Mouse (Mus musculus) stomach, embryonic 15.5 days (tissue): ENCODE data around the gene Kif2c. TPM values are rescaled to one million over a fixed set of nuclear protein-coding genes. Genes with fewer than 3 reads are reported as not detected.

Experiments
- ATAC-seq: fragments of 200-750 bp; cut with Nextera tagmentation; 2 replicates; pipeline ENCODE4 v1.8.0; 2017; ENCODE audit warnings: low read depth, moderate number of reproducible peaks, moderate TSS enrichment; ENCODE audit not compliant: insufficient read depth, low FRiP score
- H3K27ac ChIP-seq: fragments of 300-500 bp; sonication (generic); 2 replicates; pipeline ENCODE4 v1.5.1; 2015; ENCODE audit warnings: mild to moderate bottlenecking, inconsistent platforms
- H3K27me3 ChIP-seq: fragments of 300-500 bp; sonication (generic); replicated peaks from 2 replicates; pipeline ENCODE4 v1.6.1; 2015; ENCODE audit warnings: inconsistent platforms
- H3K36me3 ChIP-seq: fragments of 300-500 bp; sonication (generic); 2 replicates; pipeline ENCODE4 v1.6.1; 2015; ENCODE audit warnings: inconsistent platforms
- H3K4me1 ChIP-seq: fragments of 300-500 bp; sonication (generic); 2 replicates; pipeline ENCODE4 v1.6.1; 2015; ENCODE audit warnings: inconsistent platforms
- H3K4me2 ChIP-seq: fragments of 300-500 bp; sonication (generic); 2 replicates; pipeline ENCODE4 v1.6.1; 2015; ENCODE audit warnings: mild to moderate bottlenecking, inconsistent platforms
- H3K4me3 ChIP-seq: fragments of 300-500 bp; sonication (generic); replicated peaks from 2 replicates; pipeline ENCODE4 v1.5.1; 2015; ENCODE audit warnings: inconsistent platforms
- H3K9ac ChIP-seq: fragments of 300-500 bp; sonication (generic); 2 replicates; pipeline ENCODE4 v1.6.1; 2015; ENCODE audit warnings: inconsistent platforms
- H3K9me3 ChIP-seq: fragments of 300-500 bp; sonication (generic); 2 replicates; pipeline ENCODE4 v1.6.1; 2016; ENCODE audit warnings: inconsistent platforms
- WGBS: fragments of 180-500 bp; shearing (Covaris S2); methylation state at CpG from one replicate; pipeline ENCODE4 v1.1.7; 2015; 5-methylcytosine and 5-hydroxymethylcytosine counted together
- polyA plus RNA-seq: library from polyadenylated mRNA; unstranded; fragments of >200 nt; fragmentation: Nextera tagmentation; extraction: Ambion mirVana; gene quantifications from 2 replicates; pipeline ENCODE4 v1.2.1, GENCODE M21; 2015

Gene Kif2c
- polyA plus RNA-seq, 1 experiment from 2014 or later = 40.4 TPM

GRCm38 (mm10) chr4:117132794-117133143 lies 49.7 kb downstream of the Kif2c start:
- Histone ChIP-seq H3K4me3 (peak overlapping the region; percentile 67), H3K4me2 (peak overlapping the region; percentile 97), H3K36me3 (peaks cover 7% of the 10 kb centered on the region; the same call in 1 of the 2 replicates), H3K9ac (peak overlapping the region; percentile 86; the same call in 1 of the 2 replicates), H3K4me1 (peaks cover 20% of the 10 kb centered on the region), H3K27ac (no peak overlapping the region), H3K9me3 (no peaks in the 10 kb centered on the region), H3K27me3 (peaks cover 9% of the 10 kb centered on the region; the same call in 1 of the 2 replicates)
- 22% methylated on average over 11 of the region's 11 CpGs for WGBS
- ATAC-seq = no peak

- H3K4me3 ChIP-seq = peak overlapping the region; percentile 67; the same call in 1 of the 2 replicates
- no peak overlapping the region for H3K9ac ChIP-seq
- H3K9me3 ChIP-seq = no peaks in the 10 kb centered on the region
- WGBS = 48% methylated on average over 7 of the region's 7 CpGs
- H3K4me2 ChIP-seq = peak overlapping the region; percentile 97
- H3K27me3 ChIP-seq = peaks cover 9% of the 10 kb centered on the region; the same call in 1 of the 2 replicates
- ATAC-seq = no peak
- H3K36me3 ChIP-seq = peaks cover 7% of the 10 kb centered on the region; the same call in 1 of the 2 replicates
- H3K4me1 ChIP-seq = peaks cover 20% of the 10 kb centered on the region
- H3K27ac ChIP-seq = no peak overlapping the region
Measured at GRCm38 (mm10) chr4:117131890-117132793, 50.3 kb downstream of the Kif2c start.

- Histone ChIP-seq H3K27me3 (peaks cover 9% of the 10 kb centered on the region; the same call in 1 of the 2 replicates), H3K4me2 (no peak overlapping the region), H3K9ac (no peak overlapping the region), H3K36me3 (peaks cover 7% of the 10 kb centered on the region; the same call in 1 of the 2 replicates), H3K4me1 (peaks cover 26% of the 10 kb centered on the region), H3K4me3 (no peak overlapping the region), H3K27ac (no peak overlapping the region), H3K9me3 (no peaks in the 10 kb centered on the region)
- ATAC-seq = no peak
- 64% methylated on average over 6 of the region's 6 CpGs for WGBS
Measured at GRCm38 (mm10) chr4:117131198-117131597, 51.2 kb downstream of the Kif2c start.

- no peaks in the 10 kb centered on the region for H3K9me3 ChIP-seq
- no peak overlapping the region for H3K4me2 ChIP-seq
- no peak overlapping the region for H3K4me3 ChIP-seq
- H3K27ac ChIP-seq = no peak overlapping the region
- no peak overlapping the region for H3K9ac ChIP-seq
- H3K36me3 ChIP-seq = peaks cover 7% of the 10 kb centered on the region; the same call in 1 of the 2 replicates
- H3K27me3 ChIP-seq = peaks cover 9% of the 10 kb centered on the region; the same call in 1 of the 2 replicates
- peaks cover 29% of the 10 kb centered on the region for H3K4me1 ChIP-seq
- WGBS = 83% methylated on average over 6 of the region's 6 CpGs
- ATAC-seq = no peak
Measured at GRCm38 (mm10) chr4:117130790-117131189, 51.6 kb downstream of the Kif2c start.

- H3K36me3 ChIP-seq = peaks cover 7% of the 10 kb centered on the region; the same call in 1 of the 2 replicates
- H3K9me3 ChIP-seq = no peaks in the 10 kb centered on the region
- H3K4me3 ChIP-seq = no peak overlapping the region
- 87% methylated on average over 33 of the region's 33 CpGs for WGBS
- H3K27ac ChIP-seq = no peak overlapping the region
- ATAC-seq = no peak
- peaks cover 37% of the 10 kb centered on the region for H3K4me1 ChIP-seq
- H3K27me3 ChIP-seq = peaks cover 7% of the 10 kb centered on the region; the same call in 1 of the 2 replicates
- no peak overlapping the region for H3K9ac ChIP-seq
- no peak overlapping the region for H3K4me2 ChIP-seq
Measured at GRCm38 (mm10) chr4:117127991-117128686, 54.3 kb downstream of the Kif2c start.

GRCm38 (mm10) chr4:117126675-117127290 lies 55.7 kb downstream of the Kif2c start, which contains the start of gene Tctex1d4:
Gene Tctex1d4, plus strand, starts transcription at chr4:117126794.
- no peaks in the 10 kb centered on the region for H3K27me3 ChIP-seq
- peaks cover 28% of the 10 kb centered on the region for H3K4me1 ChIP-seq
- H3K9me3 ChIP-seq = no peaks in the 10 kb centered on the region
- peaks cover 7% of the 10 kb centered on the region; the same call in 1 of the 2 replicates for H3K36me3 ChIP-seq
- peak within 1 kb of the TSS; percentile 31 for H3K4me2 ChIP-seq
- no peak for ATAC-seq
- no peak within 1 kb of the TSS for H3K4me3 ChIP-seq
- peak within 1 kb of the TSS; percentile 89 for H3K27ac ChIP-seq
- 77% methylated on average over 9 of the region's 9 CpGs for WGBS
- no peak within 1 kb of the TSS for H3K9ac ChIP-seq

GRCm38 (mm10) chr4:117125910-117126674 lies 56.3 kb downstream of the Kif2c start:
- Histone ChIP-seq H3K4me2 (peak overlapping the region; percentile 31), H3K9ac (no peak overlapping the region), H3K27ac (peak overlapping the region; percentile 89), H3K9me3 (no peaks in the 10 kb centered on the region), H3K27me3 (no peaks in the 10 kb centered on the region), H3K4me3 (no peak overlapping the region), H3K4me1 (peaks cover 24% of the 10 kb centered on the region), H3K36me3 (peaks cover 7% of the 10 kb centered on the region; the same call in 1 of the 2 replicates)
- ATAC-seq = peak; percentile 60; the same call in 1 of the 2 replicates
- WGBS = 39% methylated on average over 15 of the region's 15 CpGs

- Histone ChIP-seq H3K9me3 (no peaks in the 10 kb centered on the region), H3K4me3 (peak within 1 kb of the TSS; percentile 2; the same call in 1 of the 2 replicates), H3K4me2 (peak within 1 kb of the TSS; percentile 31), H3K27ac (peak within 1 kb of the TSS; percentile 89), H3K9ac (no peak within 1 kb of the TSS), H3K36me3 (peaks cover 7% of the 10 kb centered on the region; the same call in 1 of the 2 replicates), H3K27me3 (no peaks in the 10 kb centered on the region), H3K4me1 (peaks cover 24% of the 10 kb centered on the region)
- ATAC-seq = peak; percentile 47; the same call in 1 of the 2 replicates
- WGBS = 26% methylated on average over 8 of the region's 8 CpGs
Measured at GRCm38 (mm10) chr4:117125348-117125909, 57.0 kb downstream of the Kif2c start, which contains the start of gene Btbd19. Gene Btbd19, minus strand, starts transcription at chr4:117125725.

- peak overlapping the region; percentile 31 for H3K4me2 ChIP-seq
- 51% methylated on average over 14 of the region's 14 CpGs for WGBS
- no peak for ATAC-seq
- no peaks in the 10 kb centered on the region for H3K27me3 ChIP-seq
- H3K9ac ChIP-seq = no peak overlapping the region
- H3K4me1 ChIP-seq = peaks cover 24% of the 10 kb centered on the region
- H3K4me3 ChIP-seq = peak overlapping the region; percentile 2; the same call in 1 of the 2 replicates
- H3K36me3 ChIP-seq = peaks cover 7% of the 10 kb centered on the region; the same call in 1 of the 2 replicates
- H3K27ac ChIP-seq = peak overlapping the region; percentile 89
- H3K9me3 ChIP-seq = no peaks in the 10 kb centered on the region
Measured at GRCm38 (mm10) chr4:117124518-117125347, 57.7 kb downstream of the Kif2c start.

GRCm38 (mm10) chr4:117124218-117124517 lies 58.3 kb downstream of the Kif2c start:
- no peak overlapping the region for H3K4me3 ChIP-seq
- no peak overlapping the region for H3K9ac ChIP-seq
- no peaks in the 10 kb centered on the region for H3K9me3 ChIP-seq
- no peak for ATAC-seq
- H3K4me1 ChIP-seq = peaks cover 24% of the 10 kb centered on the region
- H3K36me3 ChIP-seq = peaks cover 6% of the 10 kb centered on the region; the same call in 1 of the 2 replicates
- 70% methylated on average over 3 of the region's 3 CpGs for WGBS
- 0 out of 2 replicates have a peak overlapping the region, but pooled peaks have one; percentile 31 for H3K4me2 ChIP-seq
- H3K27me3 ChIP-seq = no peaks in the 10 kb centered on the region
- H3K27ac ChIP-seq = peak overlapping the region; percentile 1; the same call in 1 of the 2 replicates
